Mouse (Mus musculus): ENCODE results near the gene Sh3pxd2a. TPM values are rescaled to one million over a fixed set of nuclear protein-coding genes. Genes with fewer than 3 reads are reported as not detected.

Gene Sh3pxd2a
- 0.54 and 0.62 TPM in 2 replicates for polyA plus RNA-seq (2015; fragmentation: Nextera tagmentation; extraction: Ambion mirVana)

DNA sequence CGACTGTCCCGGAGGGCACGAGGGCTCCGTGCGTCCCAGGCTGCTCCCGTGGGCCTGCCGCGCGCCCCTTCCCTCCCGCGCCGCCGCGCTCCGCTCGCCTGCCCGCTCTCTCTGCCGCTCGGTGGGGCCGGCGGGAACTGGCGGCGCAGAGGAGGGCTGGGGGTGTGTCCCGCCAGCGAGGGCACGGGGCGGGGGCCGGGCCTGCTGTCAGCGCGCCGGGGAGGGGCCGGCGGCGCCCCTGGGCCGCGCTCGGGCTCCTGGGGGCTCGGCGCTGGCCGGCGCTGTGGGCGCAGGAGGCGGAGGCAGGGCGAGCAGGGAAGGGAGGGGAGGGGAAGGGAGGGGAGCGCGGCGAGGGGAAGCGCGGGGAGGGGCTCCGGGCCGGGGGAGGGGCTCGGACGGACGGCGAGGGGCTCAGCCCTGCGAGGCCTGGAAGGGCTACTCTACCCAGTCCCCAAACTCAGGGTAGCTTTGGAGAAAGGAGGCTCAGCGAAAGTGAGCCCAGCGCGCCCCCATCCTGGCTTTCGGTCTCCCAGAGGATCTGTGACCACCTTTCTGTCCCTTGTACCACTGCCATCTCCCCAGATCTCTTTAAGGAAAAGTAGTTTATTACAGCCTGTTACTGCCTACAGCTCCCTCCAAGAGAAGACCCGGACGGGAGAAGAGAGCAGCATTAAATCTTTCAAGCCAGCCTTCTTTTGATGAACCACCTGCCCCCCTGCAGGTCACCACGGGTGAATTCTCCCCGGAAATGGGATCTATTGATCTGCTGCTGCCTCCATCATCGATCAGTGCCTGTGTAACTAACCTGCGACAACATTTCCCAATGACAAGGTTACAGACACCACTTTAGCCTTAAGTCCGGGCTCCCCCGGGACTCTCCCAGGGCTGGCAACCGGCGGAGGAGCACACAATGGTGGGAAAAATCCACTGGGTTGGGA is at the start of gene Sh3pxd2a:
Gene Sh3pxd2a (minus strand): TSS at position 98 of the 938 bp plus-strand sequence.
- H3K36me3 ChIP-seq: no peaks in the 10 kb centered on the region
- peak within 1 kb of the TSS; percentile 84 for H3K9ac ChIP-seq
- peak within 1 kb of the TSS; percentile 96 for H3K4me2 ChIP-seq
- 3% methylated on average over 42 of the region's 70 CpGs for WGBS (ENCODE audit: insufficient replicate concordance)
- DNase-seq (peak; percentile 42), ATAC-seq (ENCODE audit: low read depth) (peak; percentile 83)
- H3K27ac ChIP-seq: peak within 1 kb of the TSS; percentile 80
- peak within 1 kb of the TSS; percentile 74 for H3K4me3 ChIP-seq (replicated peaks)
- peaks cover 70% of the 10 kb centered on the region for H3K4me1 ChIP-seq (replicated peaks)
- H3K27me3 ChIP-seq: peaks cover 45% of the 10 kb centered on the region
- no peaks in the 10 kb centered on the region for H3K9me3 ChIP-seq (replicated peaks)

DNA sequence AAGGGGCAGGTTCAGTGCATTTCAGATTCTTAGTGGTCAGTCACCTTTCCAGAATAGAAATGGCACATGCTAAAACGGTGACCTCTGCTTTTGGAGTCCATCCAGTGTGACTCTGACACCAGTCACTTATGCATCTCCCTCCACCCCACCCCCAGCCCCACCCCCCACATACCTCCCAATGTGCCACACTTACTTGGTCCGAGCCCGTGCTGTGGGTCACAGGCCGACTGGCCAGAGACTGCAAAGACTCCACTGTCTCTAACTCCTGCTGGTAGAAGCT is 49.4 kb upstream of the Sh3pxd2a start:
- Histone ChIP-seq H3K4me2 (no peak overlapping the region), H3K36me3 (peaks cover 16% of the 10 kb centered on the region; the same call in 1 of the 2 replicates), H3K27ac (no peak overlapping the region), H3K4me3 (replicated peaks) (no peak overlapping the region), H3K27me3 (no peaks in the 10 kb centered on the region), H3K9me3 (replicated peaks) (no peaks in the 10 kb centered on the region), H3K4me1 (replicated peaks) (peaks cover 79% of the 10 kb centered on the region), H3K9ac (no peak overlapping the region)
- 70% methylated on average over 4 of the region's 4 CpGs for WGBS (ENCODE audit: insufficient replicate concordance)
- no peak for ATAC-seq (ENCODE audit: low read depth)
- DNase-seq: no peak

DNA sequence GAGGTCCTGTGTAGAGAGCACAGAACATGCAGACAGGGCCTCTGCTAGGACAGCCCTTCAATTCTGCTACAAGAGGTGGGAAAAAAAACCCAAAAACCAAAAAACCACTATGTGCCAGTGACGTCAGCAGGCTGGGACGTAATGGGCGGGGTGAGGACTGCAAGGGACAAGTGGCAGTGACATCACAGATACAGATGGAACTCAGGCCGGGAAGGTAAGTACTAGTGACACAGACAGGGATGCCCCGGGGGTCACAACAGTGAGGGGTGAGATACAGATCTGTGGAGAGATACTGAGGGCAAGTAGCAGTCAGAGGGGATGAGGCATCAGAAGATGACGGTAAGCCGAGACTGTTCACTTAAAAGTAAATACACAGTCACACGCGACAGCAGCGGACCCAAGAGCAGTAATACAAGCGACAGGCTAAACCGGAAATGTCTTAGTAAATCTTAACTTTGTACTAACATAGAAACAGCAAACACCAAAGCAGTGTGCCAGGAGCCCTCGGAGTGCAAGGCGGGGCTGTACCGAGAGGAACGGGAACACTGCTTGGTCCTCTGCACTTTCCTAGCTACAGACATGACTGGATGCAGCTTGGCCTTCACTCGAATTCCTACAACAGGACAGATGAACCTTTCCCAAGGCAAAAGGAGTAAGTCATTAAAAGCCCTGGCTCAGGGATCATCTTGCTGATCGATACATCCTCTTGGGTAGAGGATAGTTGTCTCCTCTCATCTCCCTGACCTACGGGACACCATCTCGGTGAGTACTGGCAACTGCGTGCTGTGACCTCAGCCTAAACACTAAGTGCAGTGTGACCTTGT is 48.8 kb upstream of the Sh3pxd2a start:
- H3K4me3 ChIP-seq (replicated peaks): no peak overlapping the region
- no peak overlapping the region for H3K27ac ChIP-seq
- H3K4me1 ChIP-seq (replicated peaks): peaks cover 79% of the 10 kb centered on the region
- no peak overlapping the region for H3K4me2 ChIP-seq
- DNase-seq (no peak), ATAC-seq (ENCODE audit: low read depth) (no peak)
- H3K9me3 ChIP-seq (replicated peaks): no peaks in the 10 kb centered on the region
- no peaks in the 10 kb centered on the region for H3K27me3 ChIP-seq
- peaks cover 16% of the 10 kb centered on the region; the same call in 1 of the 2 replicates for H3K36me3 ChIP-seq
- WGBS (ENCODE audit: insufficient replicate concordance): 74% methylated on average over 21 of the region's 21 CpGs
- no peak overlapping the region for H3K9ac ChIP-seq

DNA sequence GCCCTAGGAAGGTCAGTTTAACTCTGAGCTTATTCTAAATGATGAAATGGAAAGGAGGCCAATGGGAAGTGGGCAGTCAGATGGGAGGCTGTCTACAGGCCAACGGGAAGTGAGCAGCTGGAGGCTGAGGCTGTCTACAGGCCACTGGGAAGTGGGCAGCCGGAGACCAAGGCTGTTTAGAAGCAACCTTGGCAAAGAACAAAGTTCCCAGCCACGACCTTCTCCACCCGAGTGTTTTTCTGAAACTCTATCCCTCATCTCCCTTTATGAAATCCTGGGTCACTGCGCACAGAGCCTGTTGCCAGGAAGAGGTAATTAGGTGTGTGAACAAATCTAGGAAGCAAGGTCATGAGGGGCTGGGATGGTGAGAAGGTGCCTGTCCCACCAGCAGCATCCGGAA is 47.8 kb upstream of the Sh3pxd2a start:
- ATAC-seq (ENCODE audit: low read depth) (no peak), DNase-seq (no peak)
- H3K27ac ChIP-seq: peak overlapping the region; percentile 75
- H3K9me3 ChIP-seq (replicated peaks): no peaks in the 10 kb centered on the region
- H3K4me2 ChIP-seq: no peak overlapping the region
- 58% methylated on average over 6 of the region's 6 CpGs for WGBS (ENCODE audit: insufficient replicate concordance)
- peaks cover 77% of the 10 kb centered on the region for H3K4me1 ChIP-seq (replicated peaks)
- no peak overlapping the region for H3K4me3 ChIP-seq (replicated peaks)
- H3K9ac ChIP-seq: no peak overlapping the region
- H3K36me3 ChIP-seq: peaks cover 16% of the 10 kb centered on the region; the same call in 1 of the 2 replicates
- H3K27me3 ChIP-seq: no peaks in the 10 kb centered on the region

DNA sequence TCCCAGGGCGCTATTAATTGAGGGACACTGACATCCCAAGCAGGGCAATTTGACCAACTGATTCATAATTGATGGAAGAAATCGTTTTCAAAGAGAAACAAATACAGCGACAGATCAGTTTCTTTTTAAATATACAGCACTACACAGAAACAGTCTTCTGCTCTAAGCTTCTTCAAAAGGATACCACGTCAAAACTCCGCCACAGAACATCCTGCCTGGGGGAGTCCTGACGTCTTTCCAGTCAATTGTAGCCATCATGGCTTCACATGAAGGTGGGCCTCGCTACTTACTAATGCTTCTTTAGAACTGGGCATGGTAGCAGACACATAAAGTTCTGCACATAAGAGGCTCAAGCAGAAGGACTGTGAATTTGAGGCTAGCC is 47.1 kb upstream of the Sh3pxd2a start:
- Histone ChIP-seq H3K9me3 (replicated peaks) (no peaks in the 10 kb centered on the region), H3K4me1 (replicated peaks) (peaks cover 75% of the 10 kb centered on the region), H3K9ac (peak overlapping the region; percentile 67), H3K27me3 (no peaks in the 10 kb centered on the region), H3K36me3 (peaks cover 16% of the 10 kb centered on the region; the same call in 1 of the 2 replicates), H3K27ac (peak overlapping the region; percentile 75), H3K4me3 (replicated peaks) (peak overlapping the region; percentile 39; the same call in 1 of the 2 replicates), H3K4me2 (peak overlapping the region; percentile 68)
- ATAC-seq (ENCODE audit: low read depth): no peak
- 31% methylated on average over 7 of the region's 7 CpGs for WGBS (ENCODE audit: insufficient replicate concordance)
- DNase-seq: no peak

DNA sequence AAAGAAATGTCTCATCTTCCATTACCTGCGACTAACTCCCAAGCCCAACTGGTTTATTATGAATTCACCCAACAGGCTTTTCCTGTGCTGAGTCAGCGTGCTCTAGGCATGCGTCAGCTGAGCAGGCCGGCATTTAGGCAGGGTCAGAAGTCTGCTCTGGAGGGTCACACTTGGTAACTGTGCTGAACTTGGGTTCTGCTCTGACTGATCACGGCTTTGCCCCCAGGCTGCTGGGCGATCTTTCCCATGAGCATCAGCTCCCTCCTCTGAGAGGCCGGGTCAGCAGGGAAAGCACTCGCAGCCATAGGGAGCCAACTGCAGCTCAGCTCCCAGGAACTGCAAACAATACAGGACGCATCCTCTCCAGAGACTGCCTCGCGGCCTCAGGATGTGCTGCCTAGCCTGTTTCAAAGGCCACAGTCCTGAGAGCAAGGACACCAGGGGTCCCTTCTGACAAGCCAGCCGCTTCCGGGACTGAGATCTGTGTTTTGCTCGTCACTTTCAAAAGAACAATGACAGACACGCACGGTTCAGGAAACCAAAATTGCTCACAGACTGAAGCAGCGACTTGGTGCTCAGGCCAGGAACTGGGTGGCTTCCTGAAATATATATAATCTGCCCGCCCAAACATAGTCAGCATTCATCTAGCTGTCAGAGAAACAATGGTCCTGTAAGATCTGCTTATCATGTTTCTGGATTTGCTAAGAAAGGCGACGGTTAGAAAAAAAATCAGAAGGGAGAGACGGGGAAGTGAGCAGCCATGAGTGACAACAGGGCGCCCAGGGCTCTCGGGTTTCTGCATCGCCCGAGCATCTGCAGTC is 46.5 kb upstream of the Sh3pxd2a start:
- peak overlapping the region; percentile 39 for H3K4me3 ChIP-seq (replicated peaks)
- peak overlapping the region; percentile 68 for H3K4me2 ChIP-seq
- peak overlapping the region; percentile 67 for H3K9ac ChIP-seq
- peaks cover 11% of the 10 kb centered on the region; the same call in 1 of the 2 replicates for H3K36me3 ChIP-seq
- ATAC-seq (ENCODE audit: low read depth) (peak; percentile 43), DNase-seq (no peak)
- WGBS (ENCODE audit: insufficient replicate concordance): 9% methylated on average over 25 of the region's 25 CpGs
- peaks cover 70% of the 10 kb centered on the region for H3K4me1 ChIP-seq (replicated peaks)
- no peaks in the 10 kb centered on the region for H3K27me3 ChIP-seq
- H3K9me3 ChIP-seq (replicated peaks): no peaks in the 10 kb centered on the region
- H3K27ac ChIP-seq: peak overlapping the region; percentile 75

DNA sequence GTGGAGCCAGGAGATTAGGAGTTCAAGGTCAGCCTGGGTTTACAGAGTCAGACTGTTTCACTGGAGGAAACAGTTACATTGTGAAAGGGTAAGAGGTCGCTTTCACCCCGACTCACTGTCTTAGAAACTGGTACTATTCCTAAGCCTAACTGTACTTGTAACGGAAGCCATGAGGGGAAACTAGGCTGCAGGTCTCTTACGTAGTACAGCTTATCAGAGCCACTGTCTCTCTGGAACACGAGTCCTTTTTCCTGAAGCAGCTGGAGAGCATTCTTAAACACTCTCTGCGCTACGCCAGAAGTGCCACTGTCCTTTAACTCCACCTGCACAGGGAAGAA is 45.9 kb upstream of the Sh3pxd2a start:
- DNase-seq (no peak), ATAC-seq (ENCODE audit: low read depth) (no peak)
- Histone ChIP-seq H3K4me2 (peak overlapping the region; percentile 68), H3K4me3 (replicated peaks) (0 out of 2 replicates have a peak overlapping the region, but pooled peaks have one; percentile 39), H3K4me1 (replicated peaks) (peaks cover 65% of the 10 kb centered on the region), H3K9me3 (replicated peaks) (no peaks in the 10 kb centered on the region), H3K36me3 (peaks cover 8% of the 10 kb centered on the region; the same call in 1 of the 2 replicates), H3K27ac (peak overlapping the region; percentile 75), H3K27me3 (no peaks in the 10 kb centered on the region), H3K9ac (peak overlapping the region; percentile 67; the same call in 1 of the 2 replicates)
- WGBS (ENCODE audit: insufficient replicate concordance): 25% methylated on average over 7 of the region's 7 CpGs

DNA sequence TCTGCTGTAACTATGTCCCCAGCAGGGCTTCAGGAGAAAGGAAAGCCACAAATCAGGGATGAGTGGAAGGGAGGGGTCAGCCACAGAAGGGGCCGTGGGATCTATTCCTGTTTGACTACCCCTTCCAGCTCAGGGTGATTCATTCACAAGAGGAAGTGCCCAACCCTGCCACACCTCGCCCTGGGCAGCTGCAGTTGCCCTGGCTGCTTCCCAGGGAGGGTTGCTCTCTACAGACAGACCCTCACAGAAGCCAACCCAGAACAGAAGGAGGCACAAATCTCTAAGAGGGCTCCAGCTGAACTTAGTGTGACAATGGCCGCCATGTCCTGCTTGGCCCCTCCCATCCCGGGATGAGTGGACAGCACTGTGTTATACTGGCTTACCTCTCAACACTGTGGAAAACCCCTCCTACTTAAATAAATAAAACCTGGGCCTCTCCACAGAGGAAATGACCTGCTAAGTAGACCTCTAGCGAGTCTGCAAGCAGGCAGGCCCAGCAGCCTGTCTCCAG is 44.6 kb upstream of the Sh3pxd2a start:
- DNase-seq: no peak
- H3K9ac ChIP-seq: 0 out of 2 replicates have a peak overlapping the region, but pooled peaks have one; percentile 18

DNA sequence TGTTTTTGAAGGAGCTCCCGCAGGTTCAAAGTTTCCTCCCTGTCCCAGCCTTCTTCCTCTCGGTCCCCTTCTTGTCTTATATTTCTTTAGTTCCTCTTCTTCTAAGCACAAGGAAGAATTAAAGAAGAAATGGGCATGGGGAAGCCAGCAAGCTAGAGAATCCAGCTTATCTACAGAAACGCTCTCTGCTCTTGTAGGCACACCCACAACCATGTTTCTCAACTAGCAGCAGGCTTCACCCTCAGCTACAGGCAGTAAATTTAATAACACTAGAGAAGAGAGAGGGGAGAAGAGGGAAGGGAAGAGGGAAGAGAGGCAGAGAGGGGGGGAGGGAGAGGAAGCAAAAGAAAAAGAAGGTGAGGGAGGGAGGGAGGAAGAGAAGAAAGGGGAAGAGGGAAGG is 44.0 kb upstream of the Sh3pxd2a start:
- DNase-seq: no peak
- ATAC-seq (ENCODE audit: low read depth): no peak

More for the DNA sequence above, 44.6 kb upstream of the Sh3pxd2a start:
- 26% methylated on average over 5 of the region's 5 CpGs for WGBS (ENCODE audit: insufficient replicate concordance)
- ATAC-seq (ENCODE audit: low read depth): peak; percentile 6; the same call in 1 of the 2 replicates
- H3K27ac ChIP-seq: peak overlapping the region; percentile 50
- no peaks in the 10 kb centered on the region for H3K9me3 ChIP-seq (replicated peaks)
- H3K4me1 ChIP-seq (replicated peaks): peaks cover 59% of the 10 kb centered on the region
- H3K27me3 ChIP-seq: no peaks in the 10 kb centered on the region
- no peak overlapping the region for H3K4me3 ChIP-seq (replicated peaks)
- no peaks in the 10 kb centered on the region for H3K36me3 ChIP-seq
- peak overlapping the region; percentile 46 for H3K4me2 ChIP-seq

More for the DNA sequence above, 44.0 kb upstream of the Sh3pxd2a start:
- 14% methylated on average over 3 of the region's 3 CpGs for WGBS (ENCODE audit: insufficient replicate concordance)
- H3K4me3 ChIP-seq (replicated peaks): no peak overlapping the region
- H3K9me3 ChIP-seq (replicated peaks): no peaks in the 10 kb centered on the region
- H3K27me3 ChIP-seq: no peaks in the 10 kb centered on the region
- peaks cover 59% of the 10 kb centered on the region for H3K4me1 ChIP-seq (replicated peaks)
- H3K36me3 ChIP-seq: no peaks in the 10 kb centered on the region
- peak overlapping the region; percentile 50 for H3K27ac ChIP-seq
- peak overlapping the region; percentile 46 for H3K4me2 ChIP-seq
- H3K9ac ChIP-seq: 0 out of 2 replicates have a peak overlapping the region, but pooled peaks have one; percentile 18
